Mouse (Mus musculus) MEL (cell line): Measurements from ENCODE around the gene Cysltr1. TPM values are rescaled to one million over a fixed set of nuclear protein-coding genes. Genes with fewer than 3 reads are reported as not detected.

Source experiments
- DNase-seq: peaks from one replicate; pipeline ENCODE4 v3.0.0; 2011; ENCODE audit warnings: low read depth, low spot score
- H3K27ac ChIP-seq: 2 replicates; pipeline ENCODE4 v1.5.1; 2012; ENCODE audit warnings: low read depth, mild to moderate bottlenecking, control low read depth, low read length, moderate library complexity; ENCODE audit not compliant: control insufficient read depth
- H3K27me3 ChIP-seq, 2 experiments: fragments of 150-350 bp in 1 of 2; sonication (generic) in 1 of 2; 2 replicates each; pipeline ENCODE4 v1.6.1; 2012; ENCODE audit warnings: low read length in 2 of 2, mild to moderate bottlenecking in 2 of 2, improper control_type of control experiment in 1 of 2, moderate library complexity in 1 of 2; ENCODE audit not compliant: insufficient read depth in 2 of 2, control insufficient read depth in 1 of 2
- H3K36me3 ChIP-seq, 2 experiments: 2 replicates each; pipeline ENCODE4 v1.6.1; 2012 to 2014; ENCODE audit warnings: low read length in 2 of 2, improper control_type of control experiment in 1 of 2, inconsistent platforms in 1 of 2, mild to moderate bottlenecking in 1 of 2; ENCODE audit not compliant: insufficient read depth in 2 of 2, control insufficient read depth in 1 of 2
- H3K4me1 ChIP-seq, 2 experiments: fragments of 150-350 bp in 1 of 2; sonication (generic) in 1 of 2; 2 replicates each; pipeline ENCODE4 v1.6.1; 2012; ENCODE audit warnings: low read length in 2 of 2, improper control_type of control experiment in 1 of 2, mild to moderate bottlenecking in 1 of 2; ENCODE audit not compliant: insufficient read depth in 2 of 2, control insufficient read depth in 1 of 2
- H3K4me3 ChIP-seq, 2 experiments: fragments of 150-350 bp in 1 of 2; sonication (generic) in 1 of 2; 2 replicates each; pipeline ENCODE4 v1.5.1; 2012; ENCODE audit warnings: low read depth in 2 of 2, low read length in 2 of 2, mild to moderate bottlenecking in 2 of 2, moderate library complexity in 2 of 2, control low read depth in 1 of 2, improper control_type of control experiment in 1 of 2; ENCODE audit not compliant: control insufficient read depth in 1 of 2, insufficient read depth in 1 of 2
- H3K79me2 ChIP-seq: 2 replicates; pipeline ENCODE4 v1.6.1; 2012; ENCODE audit warnings: mild to moderate bottlenecking, low read length, moderate library complexity; ENCODE audit not compliant: control insufficient read depth, poor library complexity, insufficient read depth
- H3K9ac ChIP-seq: 2 replicates; pipeline ENCODE4 v1.6.1; 2012; ENCODE audit warnings: low read depth, mild to moderate bottlenecking, control low read depth, low read length, moderate library complexity; ENCODE audit not compliant: control insufficient read depth, poor library complexity, severe bottlenecking
- H3K9me3 ChIP-seq: fragments of 150-350 bp; sonication (generic); replicated peaks from 2 replicates; pipeline ENCODE4 v1.6.1; 2012; ENCODE audit warnings: mild to moderate bottlenecking, low read length, improper control_type of control experiment, moderate library complexity; ENCODE audit not compliant: insufficient read depth
- CTCF ChIP-seq, 3 experiments: IDR thresholded peaks in 2 of 3; conservative IDR thresholded peaks in 1 of 3; 2 replicates each; pipeline ENCODE4 v1.5.1; 2011 to 2012; ENCODE audit warnings: low read length in 3 of 3, low read depth in 2 of 3, mild to moderate bottlenecking in 2 of 3, improper control_type of control experiment in 1 of 3, inconsistent platforms in 1 of 3, mixed read lengths in 1 of 3, moderate library complexity in 1 of 3; ENCODE audit not compliant: control insufficient read depth in 1 of 3, insufficient read depth in 1 of 3, poor library complexity in 1 of 3, severe bottlenecking in 1 of 3
- ELF1 ChIP-seq: IDR thresholded peaks from 2 replicates; pipeline ENCODE4 v1.6.1; 2014; ENCODE audit warnings: low read depth, mild to moderate bottlenecking, inconsistent platforms, low read length, improper control_type of control experiment, moderate library complexity
- ETS1 ChIP-seq: IDR thresholded peaks from 2 replicates; pipeline ENCODE4 v1.6.1; 2012; ENCODE audit warnings: low read depth, mild to moderate bottlenecking, inconsistent platforms, low read length, improper control_type of control experiment, moderate library complexity
- GATA1 ChIP-seq: IDR thresholded peaks from 2 replicates; pipeline ENCODE4 v1.6.1; 2011; ENCODE audit warnings: low read depth, low read length, improper control_type of control experiment
- MAFK ChIP-seq: IDR thresholded peaks from 2 replicates; pipeline ENCODE4 v1.6.1; 2011; ENCODE audit warnings: low read depth, mild to moderate bottlenecking, low read length, improper control_type of control experiment, borderline replicate concordance
- MAX ChIP-seq: IDR thresholded peaks from 2 replicates; pipeline ENCODE4 v1.6.1; 2011; ENCODE audit warnings: low read length, improper control_type of control experiment
- MXI1 ChIP-seq: IDR thresholded peaks from 2 replicates; pipeline ENCODE4 v1.6.1; 2011; ENCODE audit warnings: mild to moderate bottlenecking, low read depth, low read length, improper control_type of control experiment
- NELFE ChIP-seq: IDR thresholded peaks from 2 replicates; pipeline ENCODE4 v1.6.1; 2011; ENCODE audit warnings: low read depth, low read length, improper control_type of control experiment
- NRF1 ChIP-seq: IDR thresholded peaks from 2 replicates; pipeline ENCODE4 v1.6.1; 2014; ENCODE audit warnings: low read depth, mild to moderate bottlenecking, inconsistent platforms, low read length, improper control_type of control experiment, moderate library complexity; ENCODE audit not compliant: poor library complexity, insufficient read depth, severe bottlenecking
- POLR2A ChIP-seq, 2 experiments: IDR thresholded peaks; 2 replicates each; pipeline ENCODE4 v1.6.1; 2011 to 2012; ENCODE audit warnings: low read length in 2 of 2, mild to moderate bottlenecking in 2 of 2, control low read depth in 1 of 2, improper control_type of control experiment in 1 of 2, low read depth in 1 of 2, moderate library complexity in 1 of 2; ENCODE audit not compliant: control insufficient read depth in 1 of 2, insufficient read depth in 1 of 2, poor library complexity in 1 of 2
- POLR2AphosphoS2 ChIP-seq: IDR thresholded peaks from 2 replicates; pipeline ENCODE4 v1.6.1; 2011; ENCODE audit warnings: low read length, improper control_type of control experiment
- RAD21 ChIP-seq: IDR thresholded peaks from 2 replicates; pipeline ENCODE4 v1.6.1; 2011; ENCODE audit warnings: mild to moderate bottlenecking, low read depth, low read length, improper control_type of control experiment
- RCOR1 ChIP-seq: IDR thresholded peaks from 2 replicates; pipeline ENCODE4 v1.6.1; 2012; ENCODE audit warnings: low read depth, mild to moderate bottlenecking, inconsistent platforms, low read length, improper control_type of control experiment
- SMC3 ChIP-seq: IDR thresholded peaks from 2 replicates; pipeline ENCODE4 v1.6.1; 2011; ENCODE audit warnings: low read depth, low read length, improper control_type of control experiment
- USF1 ChIP-seq: IDR thresholded peaks from 2 replicates; pipeline ENCODE4 v1.6.1; 2014; ENCODE audit warnings: low read depth, mild to moderate bottlenecking, inconsistent platforms, low read length, improper control_type of control experiment, moderate library complexity
- ZC3H11A ChIP-seq: IDR thresholded peaks from 2 replicates; pipeline ENCODE4 v1.6.1; 2012; ENCODE audit warnings: low read depth, mild to moderate bottlenecking, inconsistent platforms, low read length, improper control_type of control experiment
- ZMIZ1 ChIP-seq: IDR thresholded peaks from 2 replicates; pipeline ENCODE4 v1.6.1; 2012; ENCODE audit warnings: low read depth, mild to moderate bottlenecking, inconsistent platforms, low read length, improper control_type of control experiment, moderate library complexity
- polyA plus RNA-seq, 2 experiments: library from polyadenylated mRNA; stranded (reverse) in 1 of 2; unstranded in 1 of 2; fragments of >175 nt in 1 of 2; fragments of >200 nt in 1 of 2; gene quantifications; 2 replicates each; pipeline versions ENCODE4 v1.2.1 to v1.2.4; 2012; ENCODE audit warnings: low replicate concordance in 2 of 2, low read depth in 1 of 2; ENCODE audit not compliant: insufficient read length in 2 of 2, insufficient read depth in 1 of 2, missing spikeins in 1 of 2
- total RNA-seq: library from RNA; depleted of rRNA; stranded (reverse); fragments of 300-350 nt; gene quantifications from 2 replicates; pipeline ENCODE4 v1.2.3, GENCODE M21; 2012; rRNA removed

Cysltr1 gene
- total and polyA plus RNA-seq, 3 experiments = 0.04 to 0.13 TPM; not detected in 1

GRCm38 (mm10) chrX:106555457-106555856, 48.0 kb downstream of the Cysltr1 start (continued):
- TF ChIP-seq USF1 (no peak), ZC3H11A (no peak), POLR2A (IDR thresholded peaks at IDR 0.05; ENCODE audit: control insufficient read depth in 1 of 2, insufficient read depth in 1 of 2, low read depth in 1 of 2, low read length in 2 of 2, poor library complexity in 1 of 2) (no peak)

DNA sequence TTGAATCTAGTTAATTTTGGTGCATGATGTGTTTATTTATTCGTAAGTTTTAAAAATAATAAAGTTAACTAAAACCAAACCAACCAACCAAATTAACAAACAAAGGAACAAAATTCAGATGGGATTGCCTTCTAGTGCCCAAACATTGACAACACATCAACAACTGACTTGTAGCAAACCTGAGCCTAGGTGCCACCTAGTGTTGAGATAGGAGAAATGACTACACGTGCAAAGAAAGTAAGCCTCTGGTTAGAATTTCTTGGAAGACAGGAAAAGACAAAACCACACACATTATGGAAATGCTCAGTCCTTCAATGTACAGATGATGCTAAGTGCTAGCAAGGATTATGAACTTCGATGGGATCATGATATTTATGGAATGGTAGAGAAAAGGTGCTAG, 67.1 kb downstream of the Cysltr1 start:
- no peaks in the 10 kb centered on the region for H3K4me1 ChIP-seq
- no peaks in the 10 kb centered on the region for H3K36me3 ChIP-seq
- DNase-seq = peak; percentile 14
- H3K27ac ChIP-seq = no peak overlapping the region
- H3K9ac ChIP-seq = no peak overlapping the region
- no peak overlapping the region for H3K4me3 ChIP-seq
- TF ChIP-seq SMC3 = 0 out of 2 replicates have a peak, but pooled peaks have one; percentile 23
- TF ChIP-seq NRF1 = no peak
- TF ChIP-seq CTCF (IDR thresholded peaks at IDR 0.05 in 2 of 3, conservative IDR thresholded peaks at IDR 0.05 in 1 of 3; ENCODE audit: control insufficient read depth in 1 of 3, insufficient read depth in 1 of 3, low read depth in 2 of 3, low read length in 3 of 3, poor library complexity in 1 of 3, severe bottlenecking in 1 of 3) = peak; percentile 2 to 35 (median 5); a peak in 2 of 6 replicates
- TF ChIP-seq RCOR1 = no peak
- peak; percentile 11 for TF ChIP-seq RAD21
- no peak for TF ChIP-seq ELF1
- TF ChIP-seq ETS1 = no peak
- TF ChIP-seq MAFK = no peak
- no peak for TF ChIP-seq POLR2A (IDR thresholded peaks at IDR 0.05; ENCODE audit: control insufficient read depth in 1 of 2, insufficient read depth in 1 of 2, low read depth in 1 of 2, low read length in 2 of 2, poor library complexity in 1 of 2)
- no peak for TF ChIP-seq GATA1
- TF ChIP-seq MXI1 = no peak
- no peak for TF ChIP-seq MAX
- TF ChIP-seq NELFE = no peak
- TF ChIP-seq POLR2AphosphoS2 = no peak
- no peak for TF ChIP-seq ZMIZ1
- H3K27me3 ChIP-seq = no peaks in the 10 kb centered on the region
- H3K9me3 ChIP-seq = no peaks in the 10 kb centered on the region
- no peaks in the 10 kb centered on the region for H3K79me2 ChIP-seq

Other genes with a start within 250 kb of the Cysltr1 start
- gene Fndc3c1, start 118.3 kb downstream of the Cysltr1 start, total RNA-seq = not detected in 2 replicates
- gene Fndc3c1, start 118.3 kb downstream of the Cysltr1 start, polyA plus RNA-seq = not detected
- not detected in 2 replicates for gene Gm5127, start 20.5 kb downstream of the Cysltr1 start, total RNA-seq
- gene Gm5127, start 20.5 kb downstream of the Cysltr1 start, polyA plus RNA-seq = not detected
- gene Rtl3, start 237.0 kb upstream of the Cysltr1 start, total RNA-seq = not detected in 2 replicates
- not detected for gene Rtl3, start 237.0 kb upstream of the Cysltr1 start, polyA plus RNA-seq